Mouse (Mus musculus) spleen, adult 2 months (tissue): Measurements from ENCODE around the gene Agbl4.

Experiments used
- CTCF ChIP-seq: fragments of 200-500 bp; IDR thresholded peaks from 2 replicates; pipeline ENCODE4 v1.5.1; 2011; ENCODE audit warnings: mild to moderate bottlenecking, inconsistent platforms; ENCODE audit not compliant: insufficient read depth, insufficient read length, insufficient replicate concordance; ENCODE audit errors: extremely low read depth
- POLR2A ChIP-seq: fragments of 200-500 bp; IDR thresholded peaks from 2 replicates; pipeline ENCODE4 v1.6.1; 2011; ENCODE audit warnings: low read depth, low read length, inconsistent platforms

DNA sequence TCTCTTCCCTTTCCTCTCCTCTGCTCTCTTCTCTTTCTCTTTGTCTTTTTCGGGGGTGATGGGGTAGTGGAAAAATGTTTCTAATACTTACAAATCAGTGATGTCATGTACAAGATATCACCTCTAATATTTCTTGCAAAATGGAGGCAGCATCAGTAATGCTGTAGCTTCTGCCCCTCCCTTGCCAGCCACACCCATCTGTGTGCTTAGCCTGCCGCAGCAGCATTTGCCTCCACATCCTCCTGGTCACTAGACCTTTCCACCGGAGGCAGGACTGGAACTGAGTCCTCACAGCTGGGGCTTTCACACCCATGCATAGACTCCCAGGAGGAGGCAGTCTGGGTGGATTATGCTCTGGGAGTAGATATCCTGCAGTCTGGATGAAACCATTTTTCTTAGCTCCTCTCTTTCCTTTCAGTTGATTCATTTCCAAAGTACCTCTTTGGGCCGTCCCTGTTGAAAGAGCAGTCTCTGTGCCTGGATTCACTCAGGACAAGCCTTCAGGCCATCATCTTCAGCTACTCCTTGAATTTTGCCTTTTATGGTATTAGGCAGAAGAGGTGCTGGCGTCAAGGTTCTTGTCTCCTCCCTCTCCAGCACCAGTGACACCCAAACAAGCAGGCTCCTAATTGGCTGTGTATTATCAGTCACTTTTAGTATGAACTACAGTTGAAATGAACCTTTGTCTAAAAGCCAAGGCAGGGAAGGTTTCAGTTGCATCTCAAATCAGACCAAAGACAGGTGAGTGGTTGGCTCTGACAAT is 1105.7 kb downstream of the Agbl4 start:
- TF ChIP-seq CTCF = no peak
- TF ChIP-seq POLR2A = no peak
